Mouse (Mus musculus) cerebellum, adult 9-11 months (tissue): ENCODE data around the gene Usp5.
A peak's percentile ranks its signal among the peaks of the same experiment; 100 is the strongest.
"Not testable (repeated sequence)": the region's sequence is repeated elsewhere in the genome, so short reads cannot be mapped to it uniquely, and the experiment has no call there.

Experiments
- DNase-seq: peaks from one replicate; pipeline ENCODE4 v3.0.0; 2022

Usp5 gene

GRCm38 (mm10) chr6:124811403-124811665 is 17.9 kb downstream of the Usp5 start:
- no peak for DNase-seq

GRCm38 (mm10) chr6:124810566-124811402 is 18.5 kb downstream of the Usp5 start:
- peak; percentile 62 for DNase-seq

GRCm38 (mm10) chr6:124809775-124810538 is 19.3 kb downstream of the Usp5 start:
- DNase-seq: peak; percentile 63

GRCm38 (mm10) chr6:124809052-124809774 is 20.1 kb downstream of the Usp5 start:
- DNase-seq: peak; percentile 89

GRCm38 (mm10) chr6:124808358-124809012 is 20.8 kb downstream of the Usp5 start, which contains the start of gene Spsb2:
Spsb2 (plus strand) TSS chr6:124808661.
- DNase-seq: peak; percentile 73

GRCm38 (mm10) chr6:124807986-124808357 is 21.3 kb downstream of the Usp5 start:
- peak; percentile 37 for DNase-seq

GRCm38 (mm10) chr6:124807366-124807765 is 21.9 kb downstream of the Usp5 start:
- peak; percentile 27 for DNase-seq

GRCm38 (mm10) chr6:124806446-124807140 is 22.7 kb downstream of the Usp5 start:
- peak; percentile 51 for DNase-seq

- peak; percentile 93 for DNase-seq
These were observed 23.7 kb downstream of the Usp5 start for GRCm38 (mm10) chr6:124805341-124806321.

- no peak for DNase-seq
These were observed 24.9 kb downstream of the Usp5 start for GRCm38 (mm10) chr6:124804341-124804740.

GRCm38 (mm10) chr6:124803691-124804090 is 25.6 kb downstream of the Usp5 start:
- not testable (repeated sequence) for DNase-seq

- DNase-seq: no peak
These were observed 26.2 kb downstream of the Usp5 start for GRCm38 (mm10) chr6:124803061-124803460.

GRCm38 (mm10) chr6:124802400-124802799 is 26.9 kb downstream of the Usp5 start:
- not testable (repeated sequence) for DNase-seq

GRCm38 (mm10) chr6:124796200-124796599 is 33.1 kb downstream of the Usp5 start:
- DNase-seq: no peak

- DNase-seq: no peak
These were observed 33.5 kb downstream of the Usp5 start for GRCm38 (mm10) chr6:124795781-124796180.

- DNase-seq: no peak
These were observed 37.4 kb downstream of the Usp5 start for GRCm38 (mm10) chr6:124791911-124792310.

GRCm38 (mm10) chr6:124790121-124790520 is 39.2 kb downstream of the Usp5 start:
- DNase-seq: no peak

- no peak for DNase-seq
These were observed 39.8 kb downstream of the Usp5 start for GRCm38 (mm10) chr6:124789519-124789918.

- DNase-seq: peak; percentile 56
These were observed 41.6 kb downstream of the Usp5 start for GRCm38 (mm10) chr6:124787722-124788121.

- peak; percentile 93 for DNase-seq
These were observed 42.4 kb downstream of the Usp5 start for GRCm38 (mm10) chr6:124786756-124787420.
